In genomic region chr15:28178951-28179350, GRCm38 (mm10) we compare ENCODE assay signal across 24 mouse cellular contexts. TPM values are rescaled to one million over a fixed set of nuclear protein-coding genes. Genes with fewer than 3 reads are reported as not detected.
DNase-seq lines count a peak whose midpoint lies in the region; ATAC-seq lines count a peak whose summit lies in the region.
"Had no signal": no experiment of that assay in that cellular context is flagged by ENCODE, and none has a peak within 500 bp of the region (broad histone marks: within the 10 kb centered on the region; RNA-seq: fewer than 3 reads in every experiment).

No protein-coding gene starts in this region.

- H3K9ac ChIP-seq in hindbrain, embryonic 14.5 days: no peak overlapping the region

- H3K27ac ChIP-seq in hindbrain, embryonic 14.5 days: no peak overlapping the region

- peak; percentile 33; the same call in 1 of the 2 replicates for ATAC-seq in monocyte, adult 5-6 weeks (replicated peaks; ENCODE audit: insufficient number of reproducible peaks, low FRiP score, low TSS enrichment, poor library complexity, severe bottlenecking)
- no peak for ATAC-seq in hindbrain, embryonic 14.5 days (ENCODE audit: low FRiP score)
- ATAC-seq: activated CD4-positive, CD25-positive, alpha-beta regulatory T cell, adult 4 months; CD4-positive, CD25-positive, alpha-beta regulatory T cell, adult 4 months; Patski had no signal

- no peak overlapping the region for H3K4me3 ChIP-seq in hindbrain, embryonic 14.5 days (replicated peaks; ENCODE audit: low read length)

- WGBS in hindbrain, embryonic 14.5 days: 93% methylated on average over 11 of the region's 11 CpGs

- no peaks in the 10 kb centered on the region for H3K9me3 ChIP-seq in hindbrain, embryonic 14.5 days (ENCODE audit: control insufficient read depth, low read length)

- no peaks in the 10 kb centered on the region for H3K27me3 ChIP-seq in hindbrain, embryonic 14.5 days (ENCODE audit: control insufficient read depth, insufficient read depth, low read length)

- DNase-seq in heart, adult 11 months: peak; percentile 5
- DNase-seq in heart, adult 9 months (ENCODE audit: low spot score in 2 of 2): no peak
- DNase-seq in 416B (ENCODE audit: low read depth): peak; percentile 17
- peak; percentile 50 to 70 for DNase-seq in natural killer cell, adult 2 months (ENCODE audit: low spot score in 2 of 2)
- no peak for DNase-seq in adrenal gland, adult (ENCODE audit: inconsistent age in 2 of 2, low spot score in 1 of 2)
- DNase-seq in hindbrain, embryonic 14.5 days (ENCODE audit: low spot score): no peak
- no peak for DNase-seq in lung, postnatal 10 days
- DNase-seq: adrenal gland, adult 2 months; adrenal gland, adult 8-10 months; adrenal gland, postnatal 10 days; adrenal gland, postnatal 14 days; adrenal gland, postnatal 25 days; adrenal gland, postnatal 36 days; B cell, adult 2 months; cerebellum, adult 11 months; cerebellum, adult 11-12 months; cerebellum, adult 18-20 months; cerebellum, adult 2 months had no signal

- no peak overlapping the region for H3K4me2 ChIP-seq in hindbrain, embryonic 14.5 days (replicated peaks)

- H3K4me1 ChIP-seq in hindbrain, embryonic 14.5 days (replicated peaks; ENCODE audit: control insufficient read depth, insufficient read depth, low read length): no peaks in the 10 kb centered on the region; the same call in 1 of the 2 replicates

- H3K36me3 ChIP-seq in hindbrain, embryonic 14.5 days (replicated peaks; ENCODE audit: control insufficient read depth, insufficient read depth): no peaks in the 10 kb centered on the region
- H3K36me3 ChIP-seq: G1E had no signal

RNA-seq across cellular contexts. Expression of gene Dnah5, which starts 24.6 kb away (rescaled TPM):
- 0.10 TPM in 1 of 3 replicates, not detected in the others for total RNA-seq in monocyte, adult 5-6 weeks (2017)
- polyA plus RNA-seq in hindbrain, embryonic 14.5 days (2014; fragmentation: Nextera tagmentation; extraction: Ambion mirVana): 0.33 and 0.40 TPM in 2 replicates
- total RNA-seq: MEL had no signal
- polyA plus RNA-seq: CD4-positive, CD25-positive, alpha-beta regulatory T cell, adult 4 months; G1E had no signal

Comparison
In these comparisons a context has a peak if more than half of its experiments do, and no peak if none do; other contexts are left out.
1. DNase-seq: peak in heart, adult 11 months (single experiment), 416B (single experiment) and natural killer cell, adult 2 months (2 of 2); none in heart, adult 9 months (0 of 2), adrenal gland, adult (0 of 2), hindbrain, embryonic 14.5 days (single experiment) and lung, postnatal 10 days (single experiment).